Mouse (Mus musculus) stomach, postnatal 0 days (tissue): ENCODE data around the gene Tbxa2r.

Experiments
- CTCF ChIP-seq: IDR thresholded peaks from 2 replicates; pipeline ENCODE4 v1.5.1; 2016; ENCODE audit warnings: antibody characterized with exemption, low read depth, mild to moderate bottlenecking, moderate library complexity
- EP300 ChIP-seq: optimal IDR thresholded peaks from 2 replicates; pipeline ENCODE3; 2016; ENCODE audit warnings: antibody characterized with exemption

DNA sequence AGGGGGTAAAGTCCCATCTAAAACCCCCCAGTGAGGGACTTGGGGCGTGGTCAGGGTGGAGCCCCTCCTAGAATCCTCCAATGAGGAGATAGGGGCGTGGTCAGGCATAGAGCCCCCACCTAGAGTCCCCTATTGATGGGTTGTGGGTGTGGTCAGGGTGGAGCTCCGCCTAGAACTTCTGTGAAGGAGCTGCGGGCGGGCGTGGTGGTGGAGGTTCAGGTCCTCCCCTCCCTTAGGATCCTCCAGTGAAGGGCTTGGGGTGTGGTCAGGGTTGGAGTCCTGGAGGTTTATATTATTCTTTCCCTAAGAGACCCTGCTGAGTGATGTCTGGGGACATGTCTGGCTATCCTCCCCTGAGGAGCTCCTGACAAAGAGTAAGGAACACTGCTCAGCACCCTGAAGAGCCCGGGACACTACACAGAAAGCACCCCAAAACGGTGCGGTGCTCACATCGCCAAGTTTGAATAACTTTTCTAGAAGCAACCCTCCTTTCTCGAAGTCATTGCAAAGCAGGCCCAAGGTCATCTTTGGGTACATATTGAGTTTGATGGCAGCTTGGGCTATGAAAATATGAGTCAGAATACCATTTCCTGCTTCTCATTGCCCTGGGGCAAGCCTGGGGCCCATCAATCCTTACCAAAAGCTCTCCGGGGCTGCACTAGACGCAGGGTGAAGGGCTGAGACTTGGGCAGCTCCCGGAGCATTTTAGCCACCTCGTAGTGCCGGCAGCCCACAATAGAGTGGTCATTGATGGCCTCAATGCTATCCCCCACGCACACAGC is 12.2 kb downstream of the Tbxa2r start:
- TF ChIP-seq CTCF (no peak), EP300 (no peak)
